Mouse (Mus musculus): ENCODE measurements around the gene Znrf2. TPM values are rescaled to one million over a fixed set of nuclear protein-coding genes. Genes with fewer than 3 reads are reported as not detected.

Gene Znrf2
- polyA plus RNA-seq, 1 experiment from 2014 or later = 4.4 TPM

DNA sequence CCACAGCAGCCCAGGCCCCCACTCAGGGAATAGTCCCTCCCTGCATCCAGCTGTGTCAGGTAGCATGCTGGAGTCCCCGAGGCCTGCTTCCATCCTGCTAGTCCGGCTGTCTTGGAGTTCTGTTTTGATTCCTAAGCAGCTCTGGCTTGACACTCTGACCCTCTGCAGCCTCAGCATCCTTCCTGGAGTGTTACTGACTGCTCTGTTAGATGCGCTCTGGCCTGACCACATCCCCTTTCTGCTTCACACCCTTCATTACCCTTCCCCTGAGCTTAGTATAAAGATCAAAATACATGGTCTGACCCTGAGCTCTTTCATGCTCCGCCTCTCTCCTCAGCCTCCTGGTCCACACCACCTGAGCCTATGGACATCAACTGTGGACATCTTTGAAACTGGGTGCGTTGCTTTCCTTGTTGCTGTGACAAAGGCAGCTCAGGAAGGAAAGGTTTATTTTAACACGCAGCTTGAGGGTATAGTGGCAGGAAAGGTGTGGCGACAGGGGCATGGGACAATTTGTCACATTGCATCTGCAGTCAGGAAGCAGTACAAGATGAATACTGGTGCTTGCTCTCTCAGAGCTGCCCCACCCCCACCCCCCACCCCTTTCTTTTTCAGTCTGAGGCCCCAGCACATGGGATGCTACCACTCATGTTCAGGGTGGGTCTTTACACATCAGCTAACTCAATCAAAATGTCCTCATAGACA is 109.2 kb downstream of the Znrf2 start:
- Histone ChIP-seq H3K9ac (replicated peaks; ENCODE audit: low read length) (no peak overlapping the region), H3K27me3 (ENCODE audit: insufficient read depth, low read length) (no peaks in the 10 kb centered on the region), H3K9me3 (ENCODE audit: low read length) (no peaks in the 10 kb centered on the region), H3K4me2 (replicated peaks; ENCODE audit: low read depth, low read length) (no peak overlapping the region), H3K4me3 (ENCODE audit: low read length) (no peak overlapping the region), H3K4me1 (ENCODE audit: insufficient read depth, low read length) (no peaks in the 10 kb centered on the region), H3K27ac (ENCODE audit: low read length) (no peak overlapping the region), H3K36me3 (ENCODE audit: insufficient read depth, low read length) (no peaks in the 10 kb centered on the region)
- ATAC-seq (ENCODE audit: low FRiP score, low TSS enrichment) = no peak
- 48% methylated on average over 7 of the region's 7 CpGs for WGBS

DNA sequence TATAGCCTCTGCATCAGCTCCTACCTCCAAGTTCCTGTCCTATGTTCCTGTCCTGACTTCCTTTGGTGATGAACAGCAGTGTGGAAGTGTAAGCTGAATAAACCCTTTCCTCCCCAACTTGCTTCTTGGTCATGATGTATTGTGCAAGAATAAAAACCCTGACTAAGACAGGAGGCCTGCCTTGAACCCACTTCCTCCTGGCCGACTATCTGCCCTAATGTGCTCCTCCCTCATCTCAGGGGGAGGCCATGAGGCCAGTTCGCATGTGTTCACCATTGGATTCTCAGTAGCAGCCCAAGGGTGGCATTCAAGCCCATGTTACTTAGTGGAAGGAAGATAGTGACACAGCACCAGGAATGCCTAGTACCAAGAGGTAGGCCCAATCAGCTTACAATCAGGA is 110.2 kb downstream of the Znrf2 start:
- 77% methylated on average over 2 of the region's 2 CpGs for WGBS
- no peak overlapping the region for H3K9ac ChIP-seq (replicated peaks; ENCODE audit: low read length)
- H3K9me3 ChIP-seq (ENCODE audit: low read length) = no peaks in the 10 kb centered on the region
- H3K27ac ChIP-seq (ENCODE audit: low read length) = no peak overlapping the region
- H3K27me3 ChIP-seq (ENCODE audit: insufficient read depth, low read length) = no peaks in the 10 kb centered on the region
- no peaks in the 10 kb centered on the region for H3K36me3 ChIP-seq (ENCODE audit: insufficient read depth, low read length)
- ATAC-seq (ENCODE audit: low FRiP score, low TSS enrichment) = no peak
- H3K4me2 ChIP-seq (replicated peaks; ENCODE audit: low read depth, low read length) = no peak overlapping the region
- no peak overlapping the region for H3K4me3 ChIP-seq (ENCODE audit: low read length)
- no peaks in the 10 kb centered on the region for H3K4me1 ChIP-seq (ENCODE audit: insufficient read depth, low read length)

DNA sequence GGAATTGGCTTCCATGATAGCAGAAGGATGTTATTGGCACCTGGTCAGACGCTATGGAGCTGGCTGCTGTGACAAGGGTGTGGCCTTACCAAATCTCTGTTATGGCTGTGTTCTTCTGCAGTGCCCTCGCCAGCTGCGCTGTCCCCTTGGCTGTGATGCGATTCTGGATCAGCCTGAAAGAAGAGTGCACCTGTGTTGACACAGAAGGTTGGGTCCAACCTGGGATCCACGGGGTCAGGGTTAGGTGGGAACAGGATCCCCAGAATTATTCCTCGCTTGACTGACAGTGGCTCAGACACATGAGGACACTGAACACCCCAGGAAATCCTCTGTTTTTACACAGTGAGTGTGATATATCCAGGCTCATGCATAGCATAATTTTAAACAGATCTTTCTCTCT is 111.2 kb downstream of the Znrf2 start:
- no peak overlapping the region for H3K9ac ChIP-seq (replicated peaks; ENCODE audit: low read length)
- H3K27me3 ChIP-seq (ENCODE audit: insufficient read depth, low read length) = no peaks in the 10 kb centered on the region
- no peak for ATAC-seq (ENCODE audit: low FRiP score, low TSS enrichment)
- no peaks in the 10 kb centered on the region for H3K36me3 ChIP-seq (ENCODE audit: insufficient read depth, low read length)
- H3K4me2 ChIP-seq (replicated peaks; ENCODE audit: low read depth, low read length) = no peak overlapping the region
- H3K27ac ChIP-seq (ENCODE audit: low read length) = no peak overlapping the region
- H3K4me1 ChIP-seq (ENCODE audit: insufficient read depth, low read length) = no peaks in the 10 kb centered on the region
- H3K4me3 ChIP-seq (ENCODE audit: low read length) = no peak overlapping the region
- H3K9me3 ChIP-seq (ENCODE audit: low read length) = no peaks in the 10 kb centered on the region
- WGBS = 81% methylated on average over 6 of the region's 6 CpGs

DNA sequence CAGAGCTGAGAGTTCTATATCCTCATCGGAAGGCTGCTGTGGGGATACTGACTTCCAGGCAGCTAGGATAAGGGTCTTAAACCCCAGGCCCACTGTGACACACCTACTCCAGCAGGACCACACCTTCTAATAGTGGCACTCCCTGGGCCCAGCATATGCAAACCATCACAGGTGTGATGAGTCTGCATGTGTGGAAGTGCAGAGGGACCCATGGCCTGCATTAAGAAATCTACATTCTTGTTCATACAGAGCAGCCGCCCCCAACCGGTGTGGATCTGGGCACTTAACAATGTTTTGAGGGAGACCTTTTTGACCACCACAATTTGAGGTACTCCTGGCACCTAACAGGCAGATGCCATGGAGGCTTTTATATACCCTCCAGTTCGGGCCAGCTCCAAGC is 114.9 kb downstream of the Znrf2 start:
- Histone ChIP-seq H3K9me3 (ENCODE audit: low read length) (no peaks in the 10 kb centered on the region), H3K4me2 (replicated peaks; ENCODE audit: low read depth, low read length) (no peak overlapping the region), H3K4me1 (ENCODE audit: insufficient read depth, low read length) (no peaks in the 10 kb centered on the region), H3K27me3 (ENCODE audit: insufficient read depth, low read length) (no peaks in the 10 kb centered on the region), H3K36me3 (ENCODE audit: insufficient read depth, low read length) (no peaks in the 10 kb centered on the region), H3K4me3 (ENCODE audit: low read length) (no peak overlapping the region), H3K9ac (replicated peaks; ENCODE audit: low read length) (no peak overlapping the region), H3K27ac (ENCODE audit: low read length) (no peak overlapping the region)
- 92% methylated on average over 4 of the region's 4 CpGs for WGBS
- ATAC-seq (ENCODE audit: low FRiP score, low TSS enrichment) = no peak

DNA sequence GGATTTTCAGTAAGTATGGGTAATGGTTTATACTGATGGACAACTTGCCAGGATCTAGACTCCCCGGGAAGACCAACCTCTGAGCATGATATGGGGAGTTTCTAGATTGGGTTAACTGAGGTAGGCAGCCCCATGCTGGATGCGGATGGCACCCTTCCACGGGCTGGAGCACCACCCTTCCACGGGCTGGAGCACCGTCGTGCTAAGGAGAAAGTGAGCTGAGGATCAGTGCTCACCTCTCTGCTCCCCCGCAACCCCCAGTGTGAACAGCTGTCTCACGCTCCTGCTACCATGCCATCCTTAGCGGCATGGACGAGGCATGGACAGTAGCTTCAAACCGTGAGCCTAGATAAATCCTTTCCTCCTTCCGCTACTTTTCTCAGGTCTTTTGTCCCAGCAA is 115.8 kb downstream of the Znrf2 start:
- WGBS = 92% methylated on average over 12 of the region's 12 CpGs
- Histone ChIP-seq H3K9me3 (ENCODE audit: low read length) (no peaks in the 10 kb centered on the region), H3K4me3 (ENCODE audit: low read length) (no peak overlapping the region), H3K4me1 (ENCODE audit: insufficient read depth, low read length) (no peaks in the 10 kb centered on the region), H3K27me3 (ENCODE audit: insufficient read depth, low read length) (no peaks in the 10 kb centered on the region), H3K4me2 (replicated peaks; ENCODE audit: low read depth, low read length) (no peak overlapping the region), H3K36me3 (ENCODE audit: insufficient read depth, low read length) (no peaks in the 10 kb centered on the region), H3K9ac (replicated peaks; ENCODE audit: low read length) (no peak overlapping the region), H3K27ac (ENCODE audit: low read length) (no peak overlapping the region)
- no peak for ATAC-seq (ENCODE audit: low FRiP score, low TSS enrichment)

DNA sequence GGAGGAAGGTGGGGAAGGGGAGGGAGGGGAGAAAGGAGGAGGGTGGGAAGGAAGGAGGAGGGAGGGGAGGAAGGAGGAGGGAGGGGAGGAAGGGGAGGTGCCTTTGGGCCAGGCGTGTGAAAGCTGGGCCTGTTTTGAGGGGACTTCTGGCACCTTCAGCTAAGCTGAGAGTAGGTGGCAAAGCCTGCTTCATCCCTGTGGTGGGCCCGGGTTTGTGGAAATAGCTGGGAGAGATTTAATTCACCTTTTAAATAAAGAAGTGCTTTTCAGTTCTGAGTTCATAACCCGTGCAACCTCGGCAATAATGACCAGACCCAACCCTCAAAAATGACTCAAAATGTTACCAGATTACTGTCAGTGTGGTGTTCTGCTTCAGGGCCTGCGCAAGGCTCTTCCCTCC is 116.5 kb downstream of the Znrf2 start:
- 80% methylated on average over 5 of the region's 5 CpGs for WGBS
- no peak for ATAC-seq (ENCODE audit: low FRiP score, low TSS enrichment)
- Histone ChIP-seq H3K27me3 (ENCODE audit: insufficient read depth, low read length) (no peaks in the 10 kb centered on the region), H3K36me3 (ENCODE audit: insufficient read depth, low read length) (no peaks in the 10 kb centered on the region), H3K27ac (ENCODE audit: low read length) (no peak overlapping the region), H3K9me3 (ENCODE audit: low read length) (no peaks in the 10 kb centered on the region), H3K4me1 (ENCODE audit: insufficient read depth, low read length) (no peaks in the 10 kb centered on the region), H3K9ac (replicated peaks; ENCODE audit: low read length) (no peak overlapping the region), H3K4me3 (ENCODE audit: low read length) (no peak overlapping the region), H3K4me2 (replicated peaks; ENCODE audit: low read depth, low read length) (no peak overlapping the region)

DNA sequence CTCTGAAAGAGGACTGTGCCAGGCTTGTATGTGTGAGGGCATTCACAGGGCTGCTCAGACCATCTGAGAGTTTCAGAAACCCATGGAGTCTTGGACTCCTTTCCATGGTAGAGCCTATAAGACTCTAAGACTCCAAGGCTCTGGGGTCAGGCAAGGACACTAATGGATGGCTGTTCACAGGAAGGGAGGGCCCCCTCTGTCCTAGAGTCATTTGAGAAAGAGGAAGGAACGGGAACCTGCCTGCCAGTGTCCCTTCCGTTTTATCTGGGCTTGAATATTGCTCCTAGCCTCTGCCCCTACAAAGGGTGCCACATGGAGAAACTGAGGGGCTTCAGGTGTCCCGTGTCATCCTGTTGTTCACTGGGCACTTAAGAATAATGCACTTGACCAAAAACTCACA is 117.2 kb downstream of the Znrf2 start:
- Histone ChIP-seq H3K36me3 (ENCODE audit: insufficient read depth, low read length) (no peaks in the 10 kb centered on the region), H3K9ac (replicated peaks; ENCODE audit: low read length) (no peak overlapping the region), H3K27me3 (ENCODE audit: insufficient read depth, low read length) (no peaks in the 10 kb centered on the region), H3K9me3 (ENCODE audit: low read length) (no peaks in the 10 kb centered on the region), H3K27ac (ENCODE audit: low read length) (no peak overlapping the region), H3K4me2 (replicated peaks; ENCODE audit: low read depth, low read length) (no peak overlapping the region), H3K4me3 (ENCODE audit: low read length) (no peak overlapping the region), H3K4me1 (ENCODE audit: insufficient read depth, low read length) (no peaks in the 10 kb centered on the region)
- no peak for ATAC-seq (ENCODE audit: low FRiP score, low TSS enrichment)
- 73% methylated on average over 3 of the region's 3 CpGs for WGBS

DNA sequence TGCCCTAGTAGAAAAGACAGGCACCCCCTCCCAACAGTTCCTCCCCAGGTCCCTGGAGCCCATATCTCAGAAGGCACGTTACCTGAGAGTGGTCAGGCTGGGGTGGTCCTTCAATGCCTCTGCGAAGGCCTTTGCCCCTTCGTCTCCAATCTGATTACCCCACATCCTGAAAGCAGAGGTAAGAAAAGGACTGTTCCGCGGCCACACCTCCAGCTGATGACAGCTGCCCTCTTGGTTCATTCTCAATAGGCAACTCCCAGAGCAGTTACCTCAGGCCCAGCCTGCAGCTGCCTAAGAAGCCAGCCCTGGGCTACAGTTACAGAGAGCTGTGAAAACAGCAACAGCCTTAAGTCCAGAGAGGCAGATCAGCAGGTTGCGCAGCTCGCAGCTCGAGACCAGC is 117.6 kb downstream of the Znrf2 start:
- H3K9ac ChIP-seq (replicated peaks; ENCODE audit: low read length) = no peak overlapping the region
- no peak for ATAC-seq (ENCODE audit: low FRiP score, low TSS enrichment)
- no peak overlapping the region for H3K4me3 ChIP-seq (ENCODE audit: low read length)
- no peaks in the 10 kb centered on the region for H3K9me3 ChIP-seq (ENCODE audit: low read length)
- no peaks in the 10 kb centered on the region for H3K36me3 ChIP-seq (ENCODE audit: insufficient read depth, low read length)
- WGBS = 87% methylated on average over 8 of the region's 8 CpGs
- no peak overlapping the region for H3K27ac ChIP-seq (ENCODE audit: low read length)
- no peaks in the 10 kb centered on the region for H3K4me1 ChIP-seq (ENCODE audit: insufficient read depth, low read length)
- no peak overlapping the region for H3K4me2 ChIP-seq (replicated peaks; ENCODE audit: low read depth, low read length)
- no peaks in the 10 kb centered on the region for H3K27me3 ChIP-seq (ENCODE audit: insufficient read depth, low read length)

DNA sequence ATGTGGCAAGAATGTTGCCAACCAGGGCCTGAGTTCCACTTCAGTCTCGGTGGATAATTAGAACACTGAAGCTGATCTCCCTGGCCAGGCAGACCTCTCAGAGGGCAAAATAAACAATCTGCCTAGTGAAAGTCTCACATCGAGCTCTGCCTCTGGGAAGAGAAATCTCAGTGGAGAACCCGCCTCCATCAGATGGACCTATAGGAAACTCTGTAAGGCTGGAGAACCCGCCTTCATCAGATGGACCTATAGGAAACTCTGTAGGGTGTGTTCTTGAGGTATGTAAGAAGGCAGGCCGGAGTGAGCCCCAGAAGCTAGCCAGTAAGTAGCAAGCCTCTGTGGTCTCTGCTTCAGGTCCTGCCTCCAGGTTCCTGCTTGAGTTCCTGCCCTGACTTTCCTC is 118.2 kb downstream of the Znrf2 start:
- H3K4me3 ChIP-seq (ENCODE audit: low read length) = no peak overlapping the region
- ATAC-seq (ENCODE audit: low FRiP score, low TSS enrichment) = no peak
- H3K4me2 ChIP-seq (replicated peaks; ENCODE audit: low read depth, low read length) = no peak overlapping the region
- WGBS = 75% methylated on average over 5 of the region's 5 CpGs
- H3K27me3 ChIP-seq (ENCODE audit: insufficient read depth, low read length) = no peaks in the 10 kb centered on the region
- H3K9ac ChIP-seq (replicated peaks; ENCODE audit: low read length) = no peak overlapping the region
- no peaks in the 10 kb centered on the region for H3K4me1 ChIP-seq (ENCODE audit: insufficient read depth, low read length)
- H3K27ac ChIP-seq (ENCODE audit: low read length) = no peak overlapping the region
- H3K36me3 ChIP-seq (ENCODE audit: insufficient read depth, low read length) = no peaks in the 10 kb centered on the region
- H3K9me3 ChIP-seq (ENCODE audit: low read length) = no peaks in the 10 kb centered on the region

DNA sequence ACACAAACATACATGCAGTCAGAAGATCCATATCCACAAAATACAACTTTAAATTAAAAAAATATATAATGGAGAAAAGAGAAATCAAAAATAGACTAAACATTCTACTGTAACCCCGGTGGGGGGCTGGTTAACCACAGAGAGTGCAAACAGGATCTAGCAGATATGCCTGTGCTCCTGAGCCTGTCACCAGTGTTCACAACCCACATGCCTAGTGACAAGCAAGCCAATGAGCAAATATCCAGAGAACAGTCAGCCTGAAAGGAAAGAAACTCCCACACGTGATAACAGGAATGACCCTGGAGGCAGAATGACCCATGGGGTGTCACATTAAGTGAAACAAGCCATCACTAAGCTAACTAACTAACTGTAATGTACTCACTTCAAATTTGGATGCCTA is 119.8 kb downstream of the Znrf2 start:
- H3K9ac ChIP-seq (replicated peaks; ENCODE audit: low read length) = no peak overlapping the region
- H3K27me3 ChIP-seq (ENCODE audit: insufficient read depth, low read length) = no peaks in the 10 kb centered on the region
- no peak overlapping the region for H3K4me2 ChIP-seq (replicated peaks; ENCODE audit: low read depth, low read length)
- no peaks in the 10 kb centered on the region for H3K9me3 ChIP-seq (ENCODE audit: low read length)
- H3K4me3 ChIP-seq (ENCODE audit: low read length) = no peak overlapping the region
- no peaks in the 10 kb centered on the region for H3K4me1 ChIP-seq (ENCODE audit: insufficient read depth, low read length)
- H3K36me3 ChIP-seq (ENCODE audit: insufficient read depth, low read length) = no peaks in the 10 kb centered on the region
- WGBS = 70% methylated on average over 2 of the region's 2 CpGs
- H3K27ac ChIP-seq (ENCODE audit: low read length) = no peak overlapping the region
- no peak for ATAC-seq (ENCODE audit: low FRiP score, low TSS enrichment)

All from kidney, embryonic 16.5 days (tissue).